Mouse (Mus musculus) cerebellum, adult 2 months (tissue): ENCODE measurements around the gene Aplp1.

Experiments
- CTCF ChIP-seq: fragments of 200-500 bp; IDR thresholded peaks from 2 replicates; pipeline ENCODE4 v1.5.1; 2011; ENCODE audit warnings: low read depth, mild to moderate bottlenecking, control low read depth, low read length, moderate library complexity, borderline replicate concordance; ENCODE audit not compliant: insufficient read depth
- POLR2A ChIP-seq: fragments of 200-500 bp; IDR thresholded peaks from 2 replicates; pipeline ENCODE4 v1.6.1; 2011; ENCODE audit warnings: low read length, control low read depth, borderline replicate concordance; ENCODE audit not compliant: insufficient read depth

DNA sequence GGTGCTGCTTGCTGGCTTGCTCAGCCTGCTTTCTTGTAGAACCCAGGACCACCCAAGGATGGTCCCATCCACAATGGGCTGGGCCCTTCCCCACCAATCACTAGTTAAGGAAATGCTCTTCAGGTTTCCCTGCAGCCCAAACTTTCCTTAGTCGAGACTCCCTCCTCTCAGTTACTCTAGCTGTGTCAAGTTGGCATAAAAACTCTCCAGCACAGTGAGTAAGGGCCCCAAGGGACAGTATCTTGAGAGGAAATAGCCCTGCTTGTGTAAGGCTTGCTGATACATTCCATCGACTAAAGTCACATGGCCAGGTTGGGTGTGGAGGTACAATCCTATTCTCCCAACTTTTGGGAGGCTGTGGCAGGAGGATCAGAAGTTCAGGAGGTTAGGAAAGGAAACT lies 15.1 kb downstream of the Aplp1 start:
- TF ChIP-seq CTCF (no peak), POLR2A (no peak)
